Mouse (Mus musculus) mouse embryonic stem cell (cell line): ENCODE results near the gene Soat2.

Source experiments
- in situ Hi-C, 2 experiments: fragments of 300-500 bp; cut with MboI; formaldehyde crosslinking; loops; 1 replicate in 1 of 2; 3 replicates in 1 of 2; pipeline ENCODE4 v1.14.3; 2019 to 2020; ENCODE audit warnings: low sequenced_read_pairs in 2 of 2, low pct_unique_long_range_greater_than_20kb in 1 of 2, mixed read lengths in 1 of 2; ENCODE audit not compliant: unreplicated experiment in 1 of 2

The Soat2 gene

GRCm38 (mm10) chr15:102204674-102205505, 54.6 kb downstream of the Soat2 start, which contains the start of gene Csad:
TSS of gene Csad (minus strand) at chr15:102204724.
- in situ Hi-C loops, result no loop called here

- in situ Hi-C loops, result no loop called here
These were observed 55.5 kb downstream of the Soat2 start for GRCm38 (mm10) chr15:102205779-102206178.

- in situ Hi-C loops, result no loop called here
These were observed 57.0 kb downstream of the Soat2 start for GRCm38 (mm10) chr15:102207351-102207750.

GRCm38 (mm10) chr15:102208092-102208561, 57.8 kb downstream of the Soat2 start:
- in situ Hi-C loops, result no loop called here

- in situ Hi-C loops, result no loop called here
These were observed 58.8 kb downstream of the Soat2 start for GRCm38 (mm10) chr15:102209114-102209513.

GRCm38 (mm10) chr15:102210816-102211215, 60.5 kb downstream of the Soat2 start:
- in situ Hi-C loops, result no loop called here

- in situ Hi-C loops, result no loop called here
These were observed 61.6 kb downstream of the Soat2 start for GRCm38 (mm10) chr15:102211895-102212294.
